Mouse (Mus musculus) colon, adult 2 months (tissue): ENCODE data around the gene Myof. TPM values are rescaled to one million over a fixed set of nuclear protein-coding genes. Genes with fewer than 3 reads are reported as not detected.

Experiments
- polyA plus RNA-seq: library from polyadenylated mRNA; depleted of rRNA; stranded (reverse); fragments of >200 nt; gene quantifications from 2 replicates; pipeline ENCODE4 v1.2.3, GENCODE M21; 2012; rRNA removed

The Myof gene
- polyA plus RNA-seq = 14.4 and 20.9 TPM in 2 replicates

GRCm38 (mm10) chr19:38043281-38043981 is at the start of gene Myof:
Gene Myof (minus strand): TSS chr19:38043577.

GRCm38 (mm10) chr19:38054720-38055192 is 11.4 kb upstream of the Myof start, which contains the start of gene Cep55:
Gene Cep55 (plus strand): TSS chr19:38055011.

Other genes starting within 250 kb of the Myof start
- 1.2 and 1.6 TPM in 2 replicates for gene Cep55, start 11.4 kb upstream of the Myof start, polyA plus RNA-seq
- 77.9 and 151 TPM in 2 replicates for gene Ffar4, start 53.5 kb upstream of the Myof start, polyA plus RNA-seq
- gene Rbp4, start 81.7 kb upstream of the Myof start, polyA plus RNA-seq = 47.2 and 56.3 TPM in 2 replicates
- gene Pde6c, start 89.2 kb upstream of the Myof start, polyA plus RNA-seq = not detected in 2 replicates
- gene Fra10ac1, start 180.6 kb upstream of the Myof start, polyA plus RNA-seq = 2.3 and 2.7 TPM in 2 replicates
- 0.03 and 0.05 TPM in 2 replicates for gene Lgi1, start 221.0 kb upstream of the Myof start, polyA plus RNA-seq